Mouse (Mus musculus) liver, embryonic 15.5 days (tissue): ENCODE results near the gene Hpse. TPM values are rescaled to one million over a fixed set of nuclear protein-coding genes. Genes with fewer than 3 reads are reported as not detected.

Experiments
- ATAC-seq: fragments of 200-750 bp; cut with Nextera tagmentation; 2 replicates; pipeline ENCODE4 v1.8.0; 2017; ENCODE audit warnings: moderate number of reproducible peaks, mild to moderate bottlenecking, moderate library complexity; ENCODE audit not compliant: insufficient read depth
- H3K27ac ChIP-seq: fragments of 300-500 bp; sonication (generic); replicated peaks from 2 replicates; pipeline ENCODE4 v1.5.1; 2015; ENCODE audit warnings: mild to moderate bottlenecking, inconsistent platforms
- H3K27me3 ChIP-seq: fragments of 300-500 bp; sonication (generic); 2 replicates; pipeline ENCODE4 v1.6.1; 2015; ENCODE audit warnings: mild to moderate bottlenecking, inconsistent platforms
- H3K36me3 ChIP-seq: fragments of 300-500 bp; sonication (generic); replicated peaks from 2 replicates; pipeline ENCODE4 v1.6.1; 2015; ENCODE audit warnings: moderate library complexity, mild to moderate bottlenecking, inconsistent platforms
- H3K4me1 ChIP-seq: fragments of 300-500 bp; sonication (generic); replicated peaks from 2 replicates; pipeline ENCODE4 v1.6.1; 2015; ENCODE audit warnings: inconsistent platforms
- H3K4me2 ChIP-seq: fragments of 300-500 bp; sonication (generic); 2 replicates; pipeline ENCODE4 v1.6.1; 2015; ENCODE audit warnings: moderate library complexity, mild to moderate bottlenecking, inconsistent platforms
- H3K4me3 ChIP-seq: fragments of 300-500 bp; sonication (generic); replicated peaks from 2 replicates; pipeline ENCODE4 v1.5.1; 2015; ENCODE audit warnings: mild to moderate bottlenecking, inconsistent platforms
- H3K9ac ChIP-seq: fragments of 300-500 bp; sonication (generic); 2 replicates; pipeline ENCODE4 v1.6.1; 2015; ENCODE audit warnings: moderate library complexity, mild to moderate bottlenecking, inconsistent platforms
- H3K9me3 ChIP-seq: fragments of 300-500 bp; sonication (generic); replicated peaks from 2 replicates; pipeline ENCODE4 v1.6.1; 2016; ENCODE audit warnings: inconsistent platforms
- WGBS: fragments of 180-500 bp; shearing (Covaris S2); methylation state at CpG from one replicate; pipeline ENCODE4 v1.1.7; 2015; ENCODE audit warnings: mixed read lengths; ENCODE audit not compliant: insufficient replicate concordance; 5-methylcytosine and 5-hydroxymethylcytosine counted together
- polyA plus RNA-seq: library from polyadenylated mRNA; unstranded; fragments of >200 nt; fragmentation: Nextera tagmentation; extraction: Ambion mirVana; gene quantifications from 2 replicates; pipeline ENCODE4 v1.2.1, GENCODE M21; 2015

The Hpse gene
- polyA plus RNA-seq, 1 experiment from 2014 or later = 1.6 TPM

DNA sequence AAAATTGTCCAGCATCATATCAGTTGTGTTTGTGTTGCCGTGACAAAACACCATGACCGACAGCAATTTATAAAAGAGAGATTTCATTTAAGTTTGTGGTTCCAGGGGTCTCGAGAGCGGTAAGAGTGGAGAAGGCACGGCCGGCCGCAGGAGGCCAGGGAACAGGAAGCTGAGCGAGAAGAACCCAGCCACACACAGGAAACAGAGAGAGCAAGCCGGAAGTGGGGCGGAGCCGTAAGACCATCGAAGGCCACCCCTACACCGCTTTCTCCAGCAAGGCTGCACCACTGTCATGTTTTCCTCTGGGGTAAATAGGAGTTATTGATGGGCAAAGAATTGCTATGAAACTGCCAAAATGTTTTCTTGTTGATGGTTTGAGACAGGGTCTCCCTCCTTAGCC, 9.2 kb upstream of the Hpse start:
- Histone ChIP-seq H3K36me3 (no peaks in the 10 kb centered on the region), H3K4me2 (peak overlapping the region; percentile 39), H3K9ac (no peak overlapping the region), H3K4me3 (no peak overlapping the region), H3K27me3 (no peaks in the 10 kb centered on the region), H3K9me3 (no peaks in the 10 kb centered on the region), H3K27ac (no peak overlapping the region), H3K4me1 (no peaks in the 10 kb centered on the region; the same call in 1 of the 2 replicates)
- ATAC-seq = no peak
- WGBS = 24% methylated on average over 13 of the region's 13 CpGs

DNA sequence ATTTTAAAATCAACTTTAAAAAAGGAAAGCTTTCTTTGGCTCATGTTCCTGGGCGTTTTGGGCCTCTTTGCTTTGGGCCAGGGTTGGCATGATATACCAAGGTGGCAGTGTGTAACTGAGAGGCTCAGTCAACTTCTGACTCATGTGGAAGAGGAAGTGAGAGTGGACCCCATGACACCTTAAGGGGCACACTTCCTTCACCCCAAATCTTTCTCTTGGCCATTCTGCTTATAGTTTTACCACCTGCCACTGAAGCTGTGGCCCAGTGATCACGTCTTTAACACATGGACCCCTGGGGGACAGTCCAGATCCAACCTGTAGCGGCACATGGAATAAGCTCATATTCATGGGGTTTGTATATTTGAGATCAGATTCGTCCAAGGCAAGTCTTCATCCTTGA, 6.5 kb upstream of the Hpse start:
- H3K27me3 ChIP-seq = peaks cover 3% of the 10 kb centered on the region
- no peak overlapping the region for H3K27ac ChIP-seq
- no peak for ATAC-seq
- no peaks in the 10 kb centered on the region for H3K36me3 ChIP-seq
- 61% methylated on average over 4 of the region's 4 CpGs for WGBS
- no peaks in the 10 kb centered on the region for H3K9me3 ChIP-seq
- no peak overlapping the region for H3K4me2 ChIP-seq
- H3K4me1 ChIP-seq = no peaks in the 10 kb centered on the region; the same call in 1 of the 2 replicates
- no peak overlapping the region for H3K9ac ChIP-seq
- H3K4me3 ChIP-seq = no peak overlapping the region

DNA sequence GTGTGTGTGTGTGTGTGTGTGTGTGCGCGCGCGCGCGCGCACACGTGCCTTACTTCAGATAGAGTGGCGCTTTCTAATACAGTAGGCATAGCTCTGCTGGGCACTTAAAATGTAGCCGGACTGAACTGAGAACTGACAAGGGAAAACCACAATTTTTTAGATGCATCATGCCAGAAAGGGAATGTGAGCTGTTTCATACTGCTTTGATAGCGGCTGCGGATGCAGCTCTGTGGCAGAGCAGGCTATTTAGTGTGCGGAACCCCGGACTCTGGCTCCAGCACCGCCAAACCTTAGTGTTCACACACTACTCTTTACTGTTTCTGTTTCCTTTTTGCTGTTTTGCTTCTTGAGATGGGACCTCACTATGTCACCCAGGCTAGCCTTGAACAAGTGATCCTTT, 2.8 kb downstream of the Hpse start:
- H3K36me3 ChIP-seq = no peaks in the 10 kb centered on the region
- no peak overlapping the region for H3K9ac ChIP-seq
- peaks cover 34% of the 10 kb centered on the region for H3K27me3 ChIP-seq
- no peak for ATAC-seq
- H3K27ac ChIP-seq = no peak overlapping the region
- H3K4me3 ChIP-seq = no peak overlapping the region
- 85% methylated on average over 15 of the region's 15 CpGs for WGBS
- H3K9me3 ChIP-seq = no peaks in the 10 kb centered on the region
- H3K4me1 ChIP-seq = peaks cover 2% of the 10 kb centered on the region; the same call in 1 of the 2 replicates
- H3K4me2 ChIP-seq = no peak overlapping the region

DNA sequence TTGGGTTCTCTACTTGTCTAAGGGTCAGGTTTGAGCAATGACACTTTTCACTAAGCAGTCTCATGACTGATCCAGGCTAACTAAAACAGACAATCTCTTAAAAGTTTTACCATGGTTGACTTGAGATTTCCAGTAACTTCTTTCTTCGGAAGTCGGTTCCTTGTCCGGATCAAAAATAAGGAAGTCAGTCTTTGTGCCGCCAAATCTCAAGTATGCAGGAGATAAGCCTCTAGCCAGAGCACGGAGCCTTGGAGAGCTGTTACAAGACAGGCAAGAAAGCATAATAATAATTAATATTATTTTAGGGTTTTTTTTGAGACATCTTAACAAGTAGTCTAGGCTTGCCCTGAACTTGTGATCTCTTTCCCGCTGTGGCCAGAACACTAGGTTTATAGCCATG, 8.3 kb downstream of the Hpse start:
- WGBS = 33% methylated on average over 6 of the region's 6 CpGs
- no peaks in the 10 kb centered on the region for H3K36me3 ChIP-seq
- H3K9ac ChIP-seq = no peak overlapping the region
- no peaks in the 10 kb centered on the region for H3K4me1 ChIP-seq
- no peak overlapping the region for H3K4me2 ChIP-seq
- H3K27ac ChIP-seq = no peak overlapping the region
- no peak overlapping the region for H3K4me3 ChIP-seq
- ATAC-seq = no peak
- H3K9me3 ChIP-seq = no peaks in the 10 kb centered on the region
- H3K27me3 ChIP-seq = no peaks in the 10 kb centered on the region

DNA sequence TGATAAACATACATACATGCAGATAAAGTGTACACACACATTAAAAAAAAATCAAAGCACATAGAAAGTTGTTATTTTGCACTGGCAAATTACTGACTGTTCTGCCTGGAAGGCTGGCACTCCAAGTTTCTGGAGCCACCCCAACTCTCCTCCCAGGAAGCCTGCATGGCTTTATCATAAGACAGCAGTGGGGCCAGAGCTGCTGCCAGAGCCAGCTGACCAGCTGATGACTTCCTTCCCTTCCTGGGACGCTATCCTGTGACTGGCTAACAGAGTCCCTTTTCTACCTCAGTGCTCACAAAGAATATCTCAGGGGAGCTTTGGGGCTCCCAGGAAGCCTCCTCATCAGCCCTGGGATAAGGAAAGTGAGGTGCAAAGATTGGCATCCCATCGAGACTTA, 9.5 kb downstream of the Hpse start:
- H3K27ac ChIP-seq = no peak overlapping the region
- H3K27me3 ChIP-seq = no peaks in the 10 kb centered on the region
- H3K4me3 ChIP-seq = no peak overlapping the region
- no peaks in the 10 kb centered on the region for H3K36me3 ChIP-seq
- H3K4me1 ChIP-seq = no peaks in the 10 kb centered on the region
- H3K9me3 ChIP-seq = no peaks in the 10 kb centered on the region
- H3K4me2 ChIP-seq = no peak overlapping the region
- H3K9ac ChIP-seq = no peak overlapping the region
- 8% methylated on average over 2 of the region's 2 CpGs for WGBS
- ATAC-seq = no peak

DNA sequence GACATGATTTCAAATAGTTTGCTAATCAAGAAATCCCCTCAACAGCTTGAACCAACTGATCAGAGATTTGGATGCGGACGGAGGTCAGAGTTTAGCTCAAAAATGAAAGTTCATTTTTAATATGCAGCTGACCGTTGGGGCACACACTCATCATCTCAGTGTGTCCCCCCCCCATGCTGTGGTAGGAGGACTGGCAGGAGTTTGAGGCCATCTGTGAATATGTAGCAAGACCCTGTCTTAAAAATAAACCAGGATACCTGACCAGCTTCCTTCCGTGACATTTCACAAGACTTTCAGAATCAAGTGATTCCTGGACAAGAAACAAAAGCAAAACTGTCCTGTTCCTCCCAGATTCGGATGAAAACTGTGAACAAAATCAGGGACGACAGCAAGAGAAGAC, 10.5 kb downstream of the Hpse start:
- no peaks in the 10 kb centered on the region for H3K9me3 ChIP-seq
- H3K4me1 ChIP-seq = no peaks in the 10 kb centered on the region
- no peak overlapping the region for H3K9ac ChIP-seq
- H3K27me3 ChIP-seq = no peaks in the 10 kb centered on the region
- no peak overlapping the region for H3K4me2 ChIP-seq
- WGBS = 58% methylated on average over 6 of the region's 6 CpGs
- no peak overlapping the region for H3K4me3 ChIP-seq
- H3K27ac ChIP-seq = no peak overlapping the region
- H3K36me3 ChIP-seq = no peaks in the 10 kb centered on the region
- no peak for ATAC-seq

DNA sequence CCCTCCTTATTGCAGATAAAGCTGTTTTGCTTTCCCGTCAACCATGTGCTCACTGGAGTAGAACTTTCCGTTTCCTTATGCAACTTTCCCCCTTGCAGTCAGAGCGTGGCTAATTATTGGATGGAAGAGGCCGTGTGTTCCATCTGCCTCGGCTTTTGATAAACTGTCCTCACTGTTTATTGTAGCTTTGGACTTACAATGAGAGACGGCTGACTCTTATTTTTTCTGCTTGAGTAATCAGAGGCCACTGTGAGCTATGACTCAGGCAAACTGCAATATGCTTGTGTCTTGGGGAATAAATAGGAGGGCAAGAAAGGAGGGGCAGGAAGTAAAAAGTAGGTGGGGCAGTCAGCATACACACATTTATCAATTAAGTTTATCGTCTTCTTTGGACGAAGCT, 12.8 kb downstream of the Hpse start:
- Histone ChIP-seq H3K9me3 (no peaks in the 10 kb centered on the region), H3K4me1 (no peaks in the 10 kb centered on the region), H3K27ac (no peak overlapping the region), H3K36me3 (no peaks in the 10 kb centered on the region), H3K9ac (no peak overlapping the region), H3K4me3 (no peak overlapping the region), H3K4me2 (no peak overlapping the region), H3K27me3 (no peaks in the 10 kb centered on the region)
- WGBS = 61% methylated on average over 8 of the region's 8 CpGs
- ATAC-seq = no peak

DNA sequence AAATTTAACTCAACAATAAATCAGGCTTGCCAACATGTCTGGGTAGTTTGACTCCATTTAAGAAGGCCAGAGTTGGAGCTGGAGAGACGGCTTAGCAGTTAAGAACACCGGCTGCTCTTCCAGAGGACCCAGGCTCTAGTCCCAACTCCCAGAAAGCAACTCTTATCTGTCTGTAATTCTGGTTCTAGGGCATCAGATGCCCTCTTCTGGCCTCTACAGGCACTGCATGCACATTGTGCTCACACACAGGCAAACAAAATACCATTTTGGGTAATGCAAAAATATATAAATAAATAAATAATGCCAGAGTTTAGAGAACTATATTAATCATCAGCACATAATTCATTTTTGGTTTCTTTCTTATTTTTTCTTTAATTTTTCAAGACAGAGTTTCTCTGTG, 15.2 kb downstream of the Hpse start:
- Histone ChIP-seq H3K4me3 (no peak overlapping the region), H3K4me2 (no peak overlapping the region), H3K9me3 (no peaks in the 10 kb centered on the region), H3K9ac (no peak overlapping the region), H3K4me1 (no peaks in the 10 kb centered on the region), H3K36me3 (no peaks in the 10 kb centered on the region), H3K27me3 (no peaks in the 10 kb centered on the region), H3K27ac (no peak overlapping the region)
- no peak for ATAC-seq
- WGBS = 87% methylated on average over 2 of the region's 2 CpGs

DNA sequence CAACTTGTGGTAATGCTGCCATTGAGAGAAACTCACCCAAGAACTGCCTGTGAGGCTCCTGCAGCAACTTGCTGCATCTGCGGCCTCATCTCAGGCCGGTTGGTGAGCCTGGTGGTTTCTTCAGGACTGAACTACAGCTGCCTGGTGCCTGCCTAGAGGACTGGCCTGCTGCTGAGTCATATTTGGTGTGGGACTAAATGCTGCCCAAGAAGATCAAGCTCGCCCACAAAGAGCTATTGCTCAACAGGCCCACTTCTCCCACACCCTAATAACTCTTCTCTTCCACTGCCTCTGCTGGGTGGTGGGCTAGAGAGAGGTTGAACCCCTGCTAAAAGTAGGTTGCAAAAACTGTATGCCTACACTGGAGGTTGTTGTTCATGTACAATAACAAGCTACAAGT, 17.2 kb downstream of the Hpse start:
- 76% methylated on average over 3 of the region's 3 CpGs for WGBS
- Histone ChIP-seq H3K4me2 (no peak overlapping the region), H3K4me1 (no peaks in the 10 kb centered on the region), H3K36me3 (no peaks in the 10 kb centered on the region), H3K27ac (no peak overlapping the region), H3K27me3 (no peaks in the 10 kb centered on the region), H3K9ac (no peak overlapping the region), H3K9me3 (no peaks in the 10 kb centered on the region), H3K4me3 (no peak overlapping the region)
- ATAC-seq = no peak

DNA sequence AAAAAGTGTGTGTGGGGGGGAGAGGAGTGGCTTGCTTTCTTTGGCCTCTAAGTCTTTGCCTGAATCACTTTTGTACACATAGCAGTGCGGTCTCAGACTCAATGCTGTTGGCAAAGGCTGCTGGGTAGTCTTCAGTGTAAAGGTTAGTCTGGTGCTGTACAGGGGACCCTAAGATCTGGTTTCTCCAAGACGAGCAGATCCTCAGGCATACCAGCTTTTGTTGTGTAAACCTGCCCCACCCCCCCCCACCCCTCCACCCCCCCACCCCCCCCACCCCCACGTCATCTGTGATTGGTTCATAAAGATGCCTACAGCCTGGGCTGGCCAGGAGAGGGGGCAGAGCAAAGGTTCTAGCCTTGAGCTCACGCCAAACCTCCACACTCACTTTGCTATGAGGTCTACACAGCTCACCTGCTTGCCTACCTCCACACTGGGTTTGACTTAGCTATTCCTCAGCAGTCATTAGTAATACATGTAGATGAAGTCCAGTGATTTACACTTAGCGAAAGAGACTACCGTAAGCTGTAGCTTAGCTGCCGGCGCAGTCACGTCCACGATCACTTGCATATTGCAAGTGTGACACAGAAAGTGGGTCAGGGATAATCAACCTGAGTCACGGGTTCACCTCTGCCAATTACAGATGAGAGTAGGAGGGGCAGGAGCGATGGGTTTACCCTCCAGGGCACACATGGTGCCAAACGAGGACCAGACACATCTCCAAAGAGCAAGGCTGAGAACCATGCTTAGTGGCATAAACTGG, 18.5 kb downstream of the Hpse start:
- H3K27ac ChIP-seq = no peak overlapping the region
- H3K4me1 ChIP-seq = no peaks in the 10 kb centered on the region
- ATAC-seq = no peak
- H3K27me3 ChIP-seq = no peaks in the 10 kb centered on the region
- no peak overlapping the region for H3K4me2 ChIP-seq
- H3K9ac ChIP-seq = no peak overlapping the region
- H3K9me3 ChIP-seq = no peaks in the 10 kb centered on the region
- 71% methylated on average over 13 of the region's 13 CpGs for WGBS
- H3K36me3 ChIP-seq = no peaks in the 10 kb centered on the region
- no peak overlapping the region for H3K4me3 ChIP-seq

DNA sequence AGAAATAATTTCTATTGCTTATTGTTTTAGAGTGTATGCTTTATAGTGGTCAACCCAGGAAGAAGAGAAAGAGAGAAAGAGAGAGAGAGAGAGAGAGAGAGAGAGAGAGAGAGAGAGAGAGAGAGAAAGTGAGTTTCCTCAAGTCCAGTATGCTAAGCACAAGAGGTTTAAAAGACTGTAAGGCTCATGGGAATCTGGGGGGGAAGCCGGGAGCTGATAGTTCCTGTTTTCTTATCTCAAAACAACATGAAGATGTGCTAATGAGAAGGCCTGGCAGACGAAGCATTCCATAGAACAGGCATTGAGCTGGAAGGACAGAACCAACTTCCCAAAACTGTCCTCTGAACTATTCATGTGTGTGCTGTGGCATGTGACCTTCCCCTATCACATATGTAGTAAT, 21.6 kb downstream of the Hpse start:
- Histone ChIP-seq H3K9ac (no peak overlapping the region), H3K9me3 (no peaks in the 10 kb centered on the region), H3K4me3 (no peak overlapping the region), H3K36me3 (no peaks in the 10 kb centered on the region), H3K27me3 (no peaks in the 10 kb centered on the region), H3K4me1 (no peaks in the 10 kb centered on the region), H3K4me2 (no peak overlapping the region), H3K27ac (no peak overlapping the region)
- WGBS = 7% methylated on average over 2 of the region's 2 CpGs
- no peak for ATAC-seq

DNA sequence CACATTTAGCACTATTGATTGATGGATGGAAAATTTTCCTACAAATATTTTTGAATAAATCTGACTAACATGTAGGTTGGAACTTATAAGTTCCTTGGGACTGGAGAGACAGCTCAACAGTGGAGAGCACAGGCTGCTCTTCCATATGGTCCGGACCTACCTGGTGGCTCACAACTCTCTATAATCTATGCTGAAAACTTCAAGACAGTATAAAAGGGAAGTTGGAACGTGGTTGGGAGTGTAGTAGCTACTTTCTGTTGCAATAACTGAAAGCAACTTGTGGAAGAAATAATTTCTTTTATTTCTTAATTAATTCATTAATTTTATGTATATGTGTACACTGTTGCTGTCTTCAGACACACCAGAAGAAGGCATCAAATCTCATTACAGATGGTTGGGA, 22.1 kb downstream of the Hpse start:
- H3K4me2 ChIP-seq = no peak overlapping the region
- no peaks in the 10 kb centered on the region for H3K4me1 ChIP-seq
- ATAC-seq = no peak
- no peaks in the 10 kb centered on the region for H3K9me3 ChIP-seq
- H3K9ac ChIP-seq = no peak overlapping the region
- no peak overlapping the region for H3K27ac ChIP-seq
- H3K27me3 ChIP-seq = no peaks in the 10 kb centered on the region
- no peak overlapping the region for H3K4me3 ChIP-seq
- 41% methylated on average over 2 of the region's 2 CpGs for WGBS
- H3K36me3 ChIP-seq = no peaks in the 10 kb centered on the region
